Mouse (Mus musculus): ENCODE results near the gene Slco6c1. TPM values are rescaled to one million over a fixed set of nuclear protein-coding genes. Genes with fewer than 3 reads are reported as not detected.

The Slco6c1 gene
- polyA plus RNA-seq (2012), result not detected in 2 replicates

- TF ChIP-seq GATA1 (IDR thresholded peaks at IDR 0.05; ENCODE audit: low read length), result no peak
Measured at GRCm38 (mm10) chr1:97128201-97128600, at the start of gene Slco6c1. Gene Slco6c1 (minus strand): TSS chr1:97128301.

- TF ChIP-seq GATA1 (IDR thresholded peaks at IDR 0.05; ENCODE audit: low read length), result no peak
Measured at GRCm38 (mm10) chr1:97038982-97039381, 89.1 kb downstream of the Slco6c1 start.

- no peak for TF ChIP-seq GATA1 (IDR thresholded peaks at IDR 0.05; ENCODE audit: low read length)
Measured at GRCm38 (mm10) chr1:97038548-97038947, 89.6 kb downstream of the Slco6c1 start.

- no peak for TF ChIP-seq GATA1 (IDR thresholded peaks at IDR 0.05; ENCODE audit: low read length)
Measured at GRCm38 (mm10) chr1:97037955-97038354, 90.1 kb downstream of the Slco6c1 start.

GRCm38 (mm10) chr1:97021388-97021787 lies 106.7 kb downstream of the Slco6c1 start:
- no peak for TF ChIP-seq GATA1 (IDR thresholded peaks at IDR 0.05; ENCODE audit: low read length)

GRCm38 (mm10) chr1:97019404-97019803 lies 108.7 kb downstream of the Slco6c1 start:
- TF ChIP-seq GATA1 (IDR thresholded peaks at IDR 0.05; ENCODE audit: low read length), result no peak

- no peak for TF ChIP-seq GATA1 (IDR thresholded peaks at IDR 0.05; ENCODE audit: low read length)
Measured at GRCm38 (mm10) chr1:97018978-97019377, 109.1 kb downstream of the Slco6c1 start.

Data from G1E-ER4 (cell line).